Mouse (Mus musculus) lung, postnatal 10 days (tissue): ENCODE results near the gene Fbp1.
"Not testable (repeated sequence)": the region's sequence is repeated elsewhere in the genome, so short reads cannot be mapped to it uniquely, and the experiment has no call there.

Experiments
- DNase-seq: peaks from one replicate; pipeline ENCODE4 v3.0.0; 2021

The Fbp1 gene

GRCm38 (mm10) chr13:62832239-62832638 lies 55.8 kb downstream of the Fbp1 start:
- DNase-seq, result no peak

- DNase-seq, result not testable (repeated sequence)
Observed at GRCm38 (mm10) chr13:62815705-62816104, 72.4 kb downstream of the Fbp1 start.
